Mouse (Mus musculus): Measurements from ENCODE around the gene Lcor. TPM values are rescaled to one million over a fixed set of nuclear protein-coding genes. Genes with fewer than 3 reads are reported as not detected.

Gene Lcor
- polyA plus RNA-seq, 1 experiment: 4.8 TPM

- Histone ChIP-seq H3K27me3 (ENCODE audit: control insufficient read depth, insufficient read depth, low read length) (no peaks in the 10 kb centered on the region), H3K27ac (ENCODE audit: control insufficient read depth, insufficient read depth, low read length) (no peak overlapping the region), H3K36me3 (ENCODE audit: control insufficient read depth, insufficient read depth, low read length) (no peaks in the 10 kb centered on the region), H3K4me3 (ENCODE audit: control insufficient read depth, insufficient read depth, low read length) (no peak overlapping the region), H3K4me1 (replicated peaks; ENCODE audit: control insufficient read depth, insufficient read depth, low read length) (no peaks in the 10 kb centered on the region)
- TF ChIP-seq POLR2A (IDR thresholded peaks at IDR 0.05; ENCODE audit: control insufficient read depth, extremely low read depth, insufficient read depth, low read length, poor library complexity) (no peak), CTCF (IDR thresholded peaks at IDR 0.05; ENCODE audit: borderline replicate concordance, control insufficient read depth, extremely low read depth, insufficient read depth, low read length, poor library complexity) (no peak)
- 98% methylated on average over 5 of the region's 5 CpGs for WGBS
- no peak for DNase-seq
Measured at GRCm38 (mm10) chr19:41463841-41464240, 18.6 kb upstream of the Lcor start.

- TF ChIP-seq POLR2A (IDR thresholded peaks at IDR 0.05; ENCODE audit: control insufficient read depth, extremely low read depth, insufficient read depth, low read length, poor library complexity) (no peak), CTCF (IDR thresholded peaks at IDR 0.05; ENCODE audit: borderline replicate concordance, control insufficient read depth, extremely low read depth, insufficient read depth, low read length, poor library complexity) (no peak)
- Histone ChIP-seq H3K4me1 (replicated peaks; ENCODE audit: control insufficient read depth, insufficient read depth, low read length) (no peaks in the 10 kb centered on the region), H3K27me3 (ENCODE audit: control insufficient read depth, insufficient read depth, low read length) (no peaks in the 10 kb centered on the region), H3K36me3 (ENCODE audit: control insufficient read depth, insufficient read depth, low read length) (no peaks in the 10 kb centered on the region), H3K27ac (ENCODE audit: control insufficient read depth, insufficient read depth, low read length) (no peak overlapping the region), H3K4me3 (ENCODE audit: control insufficient read depth, insufficient read depth, low read length) (no peak overlapping the region)
- no peak for DNase-seq
- 54% methylated on average over 3 of the region's 3 CpGs for whole genome bisulfite sequencing
Measured at GRCm38 (mm10) chr19:41466475-41466874, 16.0 kb upstream of the Lcor start.

GRCm38 (mm10) chr19:41473566-41474135 lies 8.8 kb upstream of the Lcor start:
- TF ChIP-seq POLR2A (IDR thresholded peaks at IDR 0.05; ENCODE audit: control insufficient read depth, extremely low read depth, insufficient read depth, low read length, poor library complexity) (no peak), CTCF (IDR thresholded peaks at IDR 0.05; ENCODE audit: borderline replicate concordance, control insufficient read depth, extremely low read depth, insufficient read depth, low read length, poor library complexity) (no peak)
- Histone ChIP-seq H3K4me3 (ENCODE audit: control insufficient read depth, insufficient read depth, low read length) (no peak overlapping the region), H3K4me1 (replicated peaks; ENCODE audit: control insufficient read depth, insufficient read depth, low read length) (no peaks in the 10 kb centered on the region), H3K27ac (ENCODE audit: control insufficient read depth, insufficient read depth, low read length) (no peak overlapping the region), H3K36me3 (ENCODE audit: control insufficient read depth, insufficient read depth, low read length) (no peaks in the 10 kb centered on the region), H3K27me3 (ENCODE audit: control insufficient read depth, insufficient read depth, low read length) (no peaks in the 10 kb centered on the region)
- DNase-seq: no peak
- WGBS: 95% methylated on average over 7 of the region's 7 CpGs

- Histone ChIP-seq H3K36me3 (ENCODE audit: control insufficient read depth, insufficient read depth, low read length) (no peaks in the 10 kb centered on the region), H3K4me1 (replicated peaks; ENCODE audit: control insufficient read depth, insufficient read depth, low read length) (no peaks in the 10 kb centered on the region), H3K27ac (ENCODE audit: control insufficient read depth, insufficient read depth, low read length) (no peak overlapping the region), H3K27me3 (ENCODE audit: control insufficient read depth, insufficient read depth, low read length) (no peaks in the 10 kb centered on the region), H3K4me3 (ENCODE audit: control insufficient read depth, insufficient read depth, low read length) (no peak overlapping the region)
- 62% methylated on average over 2 of the region's 2 CpGs for WGBS
- DNase-seq: no peak
- no peak for TF ChIP-seq CTCF (IDR thresholded peaks at IDR 0.05; ENCODE audit: borderline replicate concordance, control insufficient read depth, extremely low read depth, insufficient read depth, low read length, poor library complexity)
- no peak for TF ChIP-seq POLR2A (IDR thresholded peaks at IDR 0.05; ENCODE audit: control insufficient read depth, extremely low read depth, insufficient read depth, low read length, poor library complexity)
Measured at GRCm38 (mm10) chr19:41474943-41475342, 7.5 kb upstream of the Lcor start.

GRCm38 (mm10) chr19:41476530-41477249 lies 5.7 kb upstream of the Lcor start:
- peaks cover 3% of the 10 kb centered on the region; the same call in 1 of the 2 replicates for H3K4me1 ChIP-seq (replicated peaks; ENCODE audit: control insufficient read depth, insufficient read depth, low read length)
- 96% methylated on average over 3 of the region's 3 CpGs for WGBS
- H3K36me3 ChIP-seq (ENCODE audit: control insufficient read depth, insufficient read depth, low read length): no peaks in the 10 kb centered on the region
- TF ChIP-seq POLR2A (IDR thresholded peaks at IDR 0.05; ENCODE audit: control insufficient read depth, extremely low read depth, insufficient read depth, low read length, poor library complexity) (no peak), CTCF (IDR thresholded peaks at IDR 0.05; ENCODE audit: borderline replicate concordance, control insufficient read depth, extremely low read depth, insufficient read depth, low read length, poor library complexity) (no peak)
- H3K27me3 ChIP-seq (ENCODE audit: control insufficient read depth, insufficient read depth, low read length): no peaks in the 10 kb centered on the region
- H3K27ac ChIP-seq (ENCODE audit: control insufficient read depth, insufficient read depth, low read length): no peak overlapping the region
- DNase-seq: no peak
- no peak overlapping the region for H3K4me3 ChIP-seq (ENCODE audit: control insufficient read depth, insufficient read depth, low read length)

- DNase-seq: peak; percentile 29
- Histone ChIP-seq H3K27me3 (ENCODE audit: control insufficient read depth, insufficient read depth, low read length) (no peaks in the 10 kb centered on the region), H3K4me1 (replicated peaks; ENCODE audit: control insufficient read depth, insufficient read depth, low read length) (peaks cover 9% of the 10 kb centered on the region), H3K27ac (ENCODE audit: control insufficient read depth, insufficient read depth, low read length) (peak overlapping the region; percentile 42), H3K4me3 (ENCODE audit: control insufficient read depth, insufficient read depth, low read length) (peak overlapping the region; percentile 28), H3K36me3 (ENCODE audit: control insufficient read depth, insufficient read depth, low read length) (no peaks in the 10 kb centered on the region)
- 4% methylated on average over 15 of the region's 15 CpGs for WGBS
- no peak for TF ChIP-seq POLR2A (IDR thresholded peaks at IDR 0.05; ENCODE audit: control insufficient read depth, extremely low read depth, insufficient read depth, low read length, poor library complexity)
- no peak for TF ChIP-seq CTCF (IDR thresholded peaks at IDR 0.05; ENCODE audit: borderline replicate concordance, control insufficient read depth, extremely low read depth, insufficient read depth, low read length, poor library complexity)
Measured at GRCm38 (mm10) chr19:41481030-41481886, 1.2 kb upstream of the Lcor start.

Measured in thymus, adult 2 months (tissue).